Mouse (Mus musculus): ENCODE results near the gene Pip5k1c. TPM values are rescaled to one million over a fixed set of nuclear protein-coding genes. Genes with fewer than 3 reads are reported as not detected.
A peak's percentile ranks its signal among the peaks of the same experiment; 100 is the strongest.

Gene Pip5k1c
- polyA plus RNA-seq, 1 experiment from 2014 or later, result 31.2 TPM

DNA sequence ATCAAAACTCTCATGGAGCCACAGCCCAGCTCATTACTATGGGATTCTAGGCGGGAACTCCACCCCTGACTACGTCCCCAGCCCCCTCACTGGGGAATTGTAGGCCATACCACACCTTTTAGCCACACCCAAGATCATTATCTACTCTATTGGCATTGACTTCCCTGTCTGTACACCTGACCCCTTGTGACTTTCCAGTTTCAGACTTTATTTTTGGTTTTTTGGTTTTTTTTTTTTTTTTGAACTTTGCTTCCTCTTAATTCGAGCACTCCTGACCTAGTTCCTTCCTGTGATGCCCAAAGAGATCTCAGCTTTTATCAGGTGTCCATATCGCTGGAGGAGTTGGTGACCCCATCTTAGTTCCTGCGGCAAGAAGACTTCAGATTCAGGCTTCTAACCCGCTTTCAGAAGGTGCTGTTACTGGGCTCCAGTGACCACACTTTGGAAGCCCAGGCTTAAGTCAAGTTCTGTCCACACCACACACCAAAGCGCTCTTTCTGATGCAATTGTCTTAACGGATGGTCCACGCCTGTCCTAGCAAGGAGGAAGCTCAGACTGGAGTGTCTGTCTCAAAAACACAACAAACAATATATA, 1.2 kb upstream of the Pip5k1c start, which contains the start of gene Tjp3:
Tjp3 (minus strand) TSS at position 71 of the 594 bp plus-strand sequence.
- 0 out of 2 replicates have a peak, but pooled peaks have one; percentile 1 for TF ChIP-seq CTCF (IDR thresholded peaks at IDR 0.05)
- no peak for TF ChIP-seq EP300 (IDR thresholded peaks at IDR 0.05)
- H3K27ac ChIP-seq (ENCODE audit: low read length), result peak within 1 kb of the TSS; percentile 69
- H3K36me3 ChIP-seq (ENCODE audit: insufficient read depth, low read length), result no peaks in the 10 kb centered on the region
- peak; percentile 43 for DNase-seq (ENCODE audit: low spot score)
- no peaks in the 10 kb centered on the region for H3K27me3 ChIP-seq (replicated peaks; ENCODE audit: insufficient read depth, low read length)
- H3K9me3 ChIP-seq (ENCODE audit: low read length), result no peaks in the 10 kb centered on the region
- ATAC-seq, result no peak
- WGBS, result 62% methylated on average over 9 of the region's 9 CpGs
- H3K9ac ChIP-seq (replicated peaks; ENCODE audit: low read depth), result 0 out of 2 replicates have a peak within 1 kb of the TSS, but pooled peaks have one; percentile 29
- peaks cover 25% of the 10 kb centered on the region; the same call in 1 of the 2 replicates for H3K4me1 ChIP-seq (ENCODE audit: insufficient read depth, low read depth, low read length)
- peak within 1 kb of the TSS; percentile 54 for H3K4me2 ChIP-seq (replicated peaks; ENCODE audit: low read depth, low read length)
- peak within 1 kb of the TSS; percentile 25 for H3K4me3 ChIP-seq (ENCODE audit: low read depth, low read length)

DNA sequence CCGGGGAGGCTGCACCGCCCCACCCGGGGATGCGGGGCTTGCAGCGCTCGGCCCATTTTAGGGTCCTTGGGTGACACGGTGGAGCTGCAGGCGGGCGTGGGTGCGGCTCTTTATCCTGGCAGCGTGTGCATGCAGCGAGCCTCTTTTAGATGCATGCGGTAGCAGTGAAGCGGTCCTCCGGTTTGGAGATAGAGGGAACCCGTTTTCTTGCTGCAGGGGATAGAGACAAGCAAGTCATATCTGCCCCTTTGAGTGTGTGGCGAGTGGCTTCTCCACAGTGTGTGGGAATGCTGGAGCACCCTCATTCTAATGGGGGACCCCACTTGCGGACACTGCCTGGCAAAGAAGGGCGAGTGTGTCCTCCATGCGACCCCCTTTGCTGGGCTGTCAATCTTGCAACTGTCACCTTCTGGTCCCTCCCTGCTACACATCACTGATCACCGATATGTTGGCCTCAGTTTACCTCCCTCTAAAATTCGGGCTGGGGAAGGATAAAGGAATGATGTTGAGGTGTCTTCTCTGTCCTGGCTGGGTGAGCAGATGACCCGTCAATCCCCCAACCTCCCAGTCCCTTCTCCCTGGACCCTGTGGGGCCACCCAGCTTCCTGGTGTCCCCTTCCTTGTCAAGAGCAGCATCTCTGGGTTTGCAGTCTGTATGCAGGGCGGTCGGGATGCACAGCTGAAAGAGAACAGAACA, 719 bp downstream of the Pip5k1c start:
- no peak for TF ChIP-seq EP300 (IDR thresholded peaks at IDR 0.05)
- TF ChIP-seq CTCF (IDR thresholded peaks at IDR 0.05), result no peak
- ATAC-seq (no peak), DNase-seq (ENCODE audit: low spot score) (no peak)
- Histone ChIP-seq H3K27ac (ENCODE audit: low read length) (peak overlapping the region; percentile 94), H3K4me3 (ENCODE audit: low read depth, low read length) (peak overlapping the region; percentile 84), H3K4me1 (ENCODE audit: insufficient read depth, low read depth, low read length) (peaks cover 28% of the 10 kb centered on the region; the same call in 1 of the 2 replicates), H3K9me3 (ENCODE audit: low read length) (no peaks in the 10 kb centered on the region), H3K9ac (replicated peaks; ENCODE audit: low read depth) (peak overlapping the region; percentile 63), H3K4me2 (replicated peaks; ENCODE audit: low read depth, low read length) (peak overlapping the region; percentile 92), H3K27me3 (replicated peaks; ENCODE audit: insufficient read depth, low read length) (no peaks in the 10 kb centered on the region), H3K36me3 (ENCODE audit: insufficient read depth, low read length) (no peaks in the 10 kb centered on the region)
- WGBS, result 2% methylated on average over 25 of the region's 25 CpGs

DNA sequence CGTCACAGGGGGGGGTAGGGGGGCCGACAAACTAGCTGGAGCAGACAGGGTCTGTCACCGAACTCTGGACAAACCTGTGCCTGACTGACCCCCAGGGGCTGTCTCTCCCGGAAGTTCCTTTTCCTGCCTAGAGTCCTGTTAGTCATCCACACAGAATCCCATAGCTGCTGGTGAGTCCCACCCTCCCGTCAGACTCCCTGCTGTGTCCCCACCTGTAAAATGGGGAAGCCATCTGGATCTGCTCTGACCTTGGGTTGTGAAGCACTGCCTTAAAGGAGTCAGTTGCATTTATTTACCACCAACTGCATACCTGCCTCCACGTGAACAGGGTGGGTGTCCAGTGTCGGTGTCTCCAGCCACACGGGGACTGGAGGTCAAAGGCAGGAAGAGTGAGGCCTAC, 1.7 kb downstream of the Pip5k1c start:
- Histone ChIP-seq H3K9me3 (ENCODE audit: low read length) (no peaks in the 10 kb centered on the region), H3K36me3 (ENCODE audit: insufficient read depth, low read length) (no peaks in the 10 kb centered on the region), H3K4me3 (ENCODE audit: low read depth, low read length) (peak overlapping the region; percentile 1; the same call in 1 of the 2 replicates), H3K9ac (replicated peaks; ENCODE audit: low read depth) (peak overlapping the region; percentile 63; the same call in 1 of the 2 replicates), H3K27ac (ENCODE audit: low read length) (0 out of 2 replicates have a peak overlapping the region, but pooled peaks have one; percentile 20), H3K4me1 (ENCODE audit: insufficient read depth, low read depth, low read length) (peaks cover 24% of the 10 kb centered on the region; the same call in 1 of the 2 replicates), H3K4me2 (replicated peaks; ENCODE audit: low read depth, low read length) (peak overlapping the region; percentile 92), H3K27me3 (replicated peaks; ENCODE audit: insufficient read depth, low read length) (no peaks in the 10 kb centered on the region)
- TF ChIP-seq EP300 (IDR thresholded peaks at IDR 0.05) (no peak), CTCF (IDR thresholded peaks at IDR 0.05) (no peak)
- 35% methylated on average over 8 of the region's 8 CpGs for WGBS
- no peak for DNase-seq (ENCODE audit: low spot score)
- ATAC-seq, result no peak

DNA sequence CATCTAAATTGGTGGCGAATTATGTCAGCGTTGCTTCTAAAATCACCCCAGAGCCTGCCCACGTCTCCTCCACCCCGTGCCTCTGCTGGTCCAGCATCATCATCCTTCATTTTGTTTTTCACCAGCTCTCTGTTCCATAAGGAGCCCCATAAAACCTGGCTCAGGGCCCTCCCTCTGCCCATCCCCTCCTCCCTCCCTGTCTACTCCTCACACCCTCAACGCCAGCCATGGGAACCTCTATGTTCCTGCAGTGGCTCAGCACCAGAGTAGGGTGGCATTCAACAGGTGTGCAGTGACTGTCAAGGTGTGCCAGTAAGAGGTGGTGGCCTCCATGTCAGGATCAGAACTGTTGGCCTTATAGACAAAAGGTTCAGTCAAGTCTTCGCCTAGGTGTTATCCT, 2.4 kb downstream of the Pip5k1c start:
- TF ChIP-seq CTCF (IDR thresholded peaks at IDR 0.05) (no peak), EP300 (IDR thresholded peaks at IDR 0.05) (no peak)
- Histone ChIP-seq H3K4me2 (replicated peaks; ENCODE audit: low read depth, low read length) (no peak overlapping the region), H3K9ac (replicated peaks; ENCODE audit: low read depth) (no peak overlapping the region), H3K36me3 (ENCODE audit: insufficient read depth, low read length) (no peaks in the 10 kb centered on the region), H3K27me3 (replicated peaks; ENCODE audit: insufficient read depth, low read length) (no peaks in the 10 kb centered on the region), H3K4me3 (ENCODE audit: low read depth, low read length) (no peak overlapping the region), H3K4me1 (ENCODE audit: insufficient read depth, low read depth, low read length) (peaks cover 27% of the 10 kb centered on the region; the same call in 1 of the 2 replicates), H3K27ac (ENCODE audit: low read length) (no peak overlapping the region), H3K9me3 (ENCODE audit: low read length) (no peaks in the 10 kb centered on the region)
- DNase-seq (ENCODE audit: low spot score) (no peak), ATAC-seq (no peak)
- 93% methylated on average over 6 of the region's 6 CpGs for WGBS

DNA sequence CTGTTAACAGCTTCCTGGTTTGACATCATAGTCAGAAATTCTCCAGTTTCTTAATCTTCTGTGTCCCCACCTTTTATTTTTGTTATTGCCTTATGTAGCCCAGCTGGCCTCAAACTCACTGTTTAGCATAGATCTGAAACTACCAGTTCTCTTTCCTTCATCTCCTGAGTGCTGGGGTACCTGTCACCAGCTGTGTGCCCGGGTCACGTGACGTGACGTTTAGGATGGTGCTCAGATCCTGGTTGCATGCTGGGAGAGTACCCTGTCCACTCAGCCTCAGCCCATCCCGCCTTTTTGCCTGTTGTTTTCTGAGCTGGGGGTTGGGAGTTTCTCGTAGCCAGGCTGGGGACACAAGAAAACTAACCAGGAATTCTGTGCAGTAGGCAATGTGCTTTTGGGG, 4.5 kb downstream of the Pip5k1c start:
- TF ChIP-seq EP300 (IDR thresholded peaks at IDR 0.05) (no peak), CTCF (IDR thresholded peaks at IDR 0.05) (no peak)
- peak overlapping the region; percentile 32; the same call in 1 of the 2 replicates for H3K4me2 ChIP-seq (replicated peaks; ENCODE audit: low read depth, low read length)
- H3K4me3 ChIP-seq (ENCODE audit: low read depth, low read length), result no peak overlapping the region
- no peaks in the 10 kb centered on the region for H3K27me3 ChIP-seq (replicated peaks; ENCODE audit: insufficient read depth, low read length)
- WGBS, result 78% methylated on average over 6 of the region's 6 CpGs
- H3K9me3 ChIP-seq (ENCODE audit: low read length), result no peaks in the 10 kb centered on the region
- no peak overlapping the region; the same call in 1 of the 2 replicates for H3K9ac ChIP-seq (replicated peaks; ENCODE audit: low read depth)
- DNase-seq (ENCODE audit: low spot score) (no peak), ATAC-seq (no peak)
- H3K36me3 ChIP-seq (ENCODE audit: insufficient read depth, low read length), result no peaks in the 10 kb centered on the region
- H3K4me1 ChIP-seq (ENCODE audit: insufficient read depth, low read depth, low read length), result peaks cover 28% of the 10 kb centered on the region; the same call in 1 of the 2 replicates
- peak overlapping the region; percentile 86 for H3K27ac ChIP-seq (ENCODE audit: low read length)

DNA sequence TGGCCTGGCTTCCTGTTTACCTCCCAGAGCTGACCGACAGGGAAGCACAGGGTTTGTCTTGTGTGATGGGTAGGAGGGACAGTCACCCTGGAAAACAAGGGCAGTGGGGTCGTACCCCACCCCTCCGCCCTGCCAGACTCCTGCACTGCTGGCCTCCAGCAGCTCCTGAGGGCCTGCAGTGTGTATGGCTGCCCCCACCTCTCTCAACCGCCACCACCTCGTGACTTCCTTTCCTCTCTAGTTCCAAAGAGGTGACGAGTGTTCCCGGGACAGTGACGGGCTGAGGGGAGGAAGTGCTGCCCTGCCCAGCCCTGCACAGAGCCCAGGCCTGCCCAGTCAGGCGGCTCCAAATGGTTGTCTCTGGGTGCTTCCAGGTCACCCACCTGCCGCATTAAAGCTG, 5.1 kb downstream of the Pip5k1c start:
- WGBS, result 37% methylated on average over 10 of the region's 10 CpGs
- peak overlapping the region; percentile 32 for H3K4me2 ChIP-seq (replicated peaks; ENCODE audit: low read depth, low read length)
- H3K4me1 ChIP-seq (ENCODE audit: insufficient read depth, low read depth, low read length), result peaks cover 32% of the 10 kb centered on the region; the same call in 1 of the 2 replicates
- TF ChIP-seq EP300 (IDR thresholded peaks at IDR 0.05) (no peak), CTCF (IDR thresholded peaks at IDR 0.05) (no peak)
- peak overlapping the region; percentile 86 for H3K27ac ChIP-seq (ENCODE audit: low read length)
- H3K9me3 ChIP-seq (ENCODE audit: low read length), result no peaks in the 10 kb centered on the region
- no peaks in the 10 kb centered on the region for H3K27me3 ChIP-seq (replicated peaks; ENCODE audit: insufficient read depth, low read length)
- no peaks in the 10 kb centered on the region for H3K36me3 ChIP-seq (ENCODE audit: insufficient read depth, low read length)
- DNase-seq (ENCODE audit: low spot score) (peak; percentile 82), ATAC-seq (peak; percentile 69)
- H3K9ac ChIP-seq (replicated peaks; ENCODE audit: low read depth), result no peak overlapping the region
- no peak overlapping the region for H3K4me3 ChIP-seq (ENCODE audit: low read depth, low read length)
